Mouse (Mus musculus) liver, adult 2 months (tissue): Measurements from ENCODE around the gene Lmx1b.

Experiments used
- CTCF ChIP-seq: fragments of 200-500 bp; IDR thresholded peaks from 2 replicates; pipeline ENCODE4 v1.5.1; 2011; ENCODE audit warnings: low read depth, low read length, control low read depth
- POLR2A ChIP-seq: fragments of 200-500 bp; IDR thresholded peaks from 2 replicates; pipeline ENCODE4 v1.6.1; 2011; ENCODE audit warnings: low read length, control low read depth; ENCODE audit not compliant: insufficient read depth; ENCODE audit errors: extremely low read depth

- TF ChIP-seq CTCF (peak; percentile 95), POLR2A (no peak)
Measured at GRCm38 (mm10) chr2:33642650-33643458, 2.5 kb upstream of the Lmx1b start.
